Mouse (Mus musculus) layer of hippocampus, postnatal 25 days (tissue): ENCODE data around the gene Aip. TPM values are rescaled to one million over a fixed set of nuclear protein-coding genes. Genes with fewer than 3 reads are reported as not detected.
"Not testable (repeated sequence)": the region's sequence is repeated elsewhere in the genome, so short reads cannot be mapped to it uniquely, and the experiment has no call there.

Source experiments
- DNase-seq, 2 experiments: peaks; one replicate each; pipeline ENCODE4 v3.0.0; 2022; ENCODE audit warnings: mixed read lengths in 2 of 2, low spot score in 1 of 2; ENCODE audit errors: extremely low spot score in 1 of 2
- total RNA-seq, 2 experiments: library from RNA; stranded (reverse); gene quantifications; 2 replicates each; pipeline ENCODE4 v1.2.3; 2021

The Aip gene
- total RNA-seq, 2 experiments from 2014 or later, result 102 to 127 TPM

DNA sequence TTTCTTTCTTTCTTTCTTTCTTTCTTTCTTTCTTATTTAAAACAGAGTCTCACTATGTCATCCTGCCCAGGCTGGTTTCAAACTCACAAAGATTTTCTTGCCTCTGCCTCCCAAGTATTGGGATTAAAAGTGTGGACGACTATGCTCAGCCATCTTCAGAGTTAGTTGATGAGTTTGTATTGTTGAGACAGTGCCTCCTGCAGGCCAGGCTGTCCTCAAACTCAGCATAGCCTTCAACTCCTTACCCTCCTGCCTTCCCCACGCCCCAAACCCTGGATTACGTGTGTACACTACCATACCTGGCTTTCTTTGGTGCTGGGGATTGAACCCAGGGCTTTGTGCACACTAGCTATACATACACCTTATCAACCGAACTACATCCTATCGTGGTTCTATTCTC, 10.8 kb upstream of the Aip start:
- DNase-seq, result no peak

- not testable (repeated sequence) for DNase-seq
Measured at GRCm38 (mm10) chr19:4135963-4136345, 10.3 kb upstream of the Aip start.

DNA sequence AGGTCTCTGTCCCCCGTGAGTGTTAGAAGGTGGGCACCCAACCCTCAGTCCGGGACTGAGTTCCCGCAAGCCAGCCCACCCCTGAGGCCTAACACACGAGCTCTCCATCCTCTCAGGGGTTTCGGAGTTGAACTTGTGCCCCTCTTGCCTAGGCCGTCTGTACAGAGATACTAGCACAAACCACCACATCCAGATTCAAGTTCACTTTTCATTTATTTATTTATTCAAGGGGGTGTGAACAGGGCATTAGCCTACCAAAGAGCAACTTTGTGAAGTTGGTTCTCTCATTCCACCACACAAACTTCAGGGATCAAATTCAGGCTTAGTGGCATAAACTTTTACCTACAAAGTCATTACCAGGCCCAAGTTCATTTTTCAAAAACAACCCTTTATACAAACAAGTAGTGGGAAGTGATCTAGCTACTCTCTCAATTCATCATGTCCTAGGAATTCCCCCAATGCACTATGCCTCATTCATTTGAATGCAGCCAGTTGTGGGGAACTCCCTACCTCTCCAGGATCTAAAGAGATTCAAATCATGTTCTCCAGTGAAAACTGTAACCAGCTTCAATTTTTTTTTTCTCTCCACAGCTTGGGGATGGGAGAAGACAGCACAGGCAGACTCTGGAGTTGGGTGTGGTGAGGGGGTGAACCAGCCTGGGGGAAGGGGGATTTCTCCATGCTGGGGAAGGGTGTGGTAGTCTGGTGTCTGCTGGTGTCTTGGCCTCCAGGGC, 9.7 kb upstream of the Aip start:
- not testable (repeated sequence) for DNase-seq

DNA sequence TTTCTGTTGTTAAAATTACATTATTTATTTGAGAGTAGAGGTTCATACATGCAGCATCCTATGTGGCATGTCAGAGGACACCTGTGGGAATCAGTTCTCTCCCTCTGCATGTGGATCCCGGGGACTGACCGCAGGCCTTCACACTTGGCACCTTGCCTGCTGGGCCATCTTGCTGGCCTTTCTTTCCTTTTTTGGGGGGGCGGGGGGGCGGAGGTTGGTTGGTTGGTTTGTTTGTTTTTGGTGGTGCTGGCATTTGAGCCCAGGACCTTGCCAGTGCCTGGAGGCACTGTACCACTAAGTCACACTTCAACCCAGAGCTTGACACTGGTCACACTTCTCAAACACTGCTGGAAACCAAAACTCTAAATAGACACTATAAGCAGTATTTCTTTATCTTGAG, 8.7 kb upstream of the Aip start:
- no peak for DNase-seq

GRCm38 (mm10) chr19:4131768-4132167, 6.1 kb upstream of the Aip start:
- DNase-seq, result no peak

DNA sequence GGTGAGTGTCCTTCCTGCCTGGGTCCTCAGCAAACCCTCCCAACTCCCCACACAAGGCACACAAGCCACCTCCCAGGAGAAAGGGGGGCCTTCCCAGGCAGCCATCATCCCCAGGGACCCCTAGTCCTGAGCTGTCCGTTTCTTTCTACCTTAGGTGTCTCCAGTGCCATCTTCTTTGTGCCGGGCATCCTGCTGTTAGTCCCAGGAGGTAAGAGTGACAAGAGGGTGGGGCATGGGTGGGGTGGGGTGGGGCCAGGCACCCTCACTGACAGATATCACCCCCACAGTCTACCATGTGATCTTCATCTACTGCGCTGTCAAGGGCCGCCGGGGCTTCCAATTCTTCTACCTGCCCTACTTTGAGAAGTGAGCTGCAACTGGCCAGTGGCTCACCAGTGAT, 5.4 kb upstream of the Aip start:
- no peak for DNase-seq

GRCm38 (mm10) chr19:4130106-4130505, 4.4 kb upstream of the Aip start:
- DNase-seq, result no peak

DNA sequence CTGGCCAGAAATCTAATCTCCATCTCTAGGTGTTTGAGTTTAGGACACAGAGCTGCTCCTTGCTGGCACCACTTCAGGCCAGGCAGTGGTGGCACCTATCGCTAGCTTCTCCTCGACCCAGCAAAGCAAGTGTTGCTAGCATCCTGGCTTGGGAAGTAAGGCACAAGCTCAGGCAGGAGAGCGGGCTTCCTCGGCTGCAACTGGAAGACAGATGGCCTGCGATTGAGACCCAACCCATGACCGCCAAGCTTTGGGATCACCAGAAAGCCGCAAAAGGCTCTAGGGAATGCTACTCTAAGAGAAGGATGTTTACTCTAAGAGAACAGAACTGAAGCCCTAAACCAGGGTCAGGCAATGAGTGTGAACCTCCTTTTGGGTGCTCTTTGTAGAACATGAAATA, 3.8 kb upstream of the Aip start:
- DNase-seq, result no peak

GRCm38 (mm10) chr19:4126759-4127495, 1.3 kb upstream of the Aip start:
- DNase-seq, result no peak

GRCm38 (mm10) chr19:4125268-4125667, 390 bp downstream of the Aip start:
- DNase-seq, result peak in 1 of 2 experiments; percentile 23

DNA sequence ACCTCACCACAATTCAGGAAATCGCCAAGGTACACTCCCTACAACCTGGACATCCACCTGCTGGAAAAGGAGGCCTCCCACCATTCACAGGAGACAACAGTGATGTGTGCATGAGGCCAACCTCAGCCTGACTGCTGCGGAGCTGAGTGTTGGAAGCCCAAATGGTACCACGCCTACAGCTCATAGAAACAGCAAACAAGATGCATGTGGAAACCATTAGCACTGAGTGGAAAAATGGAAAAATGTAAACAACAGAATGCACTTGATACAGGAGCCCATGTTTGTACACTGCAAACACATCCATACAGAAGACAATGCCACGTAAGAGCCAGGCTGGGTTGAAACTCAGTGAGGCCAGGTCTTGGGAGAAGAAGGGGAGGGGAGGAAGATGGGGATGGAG, 1.2 kb downstream of the Aip start:
- no peak for DNase-seq

GRCm38 (mm10) chr19:4122411-4123370, 3.0 kb downstream of the Aip start:
- DNase-seq, result no peak

DNA sequence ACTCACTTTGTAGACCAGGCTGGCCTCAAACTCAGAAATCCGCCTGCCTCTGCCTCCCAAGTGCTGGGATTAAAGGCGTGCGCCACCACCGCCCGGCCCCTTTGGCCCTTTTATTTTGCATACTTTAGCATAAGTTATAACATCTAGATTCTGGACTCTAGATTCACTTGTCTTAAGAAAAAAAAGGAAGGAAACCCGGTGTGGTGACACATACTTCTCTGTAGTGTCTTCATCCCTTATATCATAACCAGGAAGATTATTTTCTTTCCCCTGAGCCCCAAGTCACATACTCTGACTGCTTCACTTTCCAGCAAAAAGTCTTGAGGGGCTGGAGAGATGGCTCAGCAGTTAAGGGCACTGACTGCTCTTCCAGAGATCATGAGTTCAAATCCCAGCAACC, 3.8 kb downstream of the Aip start:
- not testable (repeated sequence) for DNase-seq

- DNase-seq, result peak; percentile 96 to 98
Measured at GRCm38 (mm10) chr19:4121097-4121805, 4.4 kb downstream of the Aip start.

DNA sequence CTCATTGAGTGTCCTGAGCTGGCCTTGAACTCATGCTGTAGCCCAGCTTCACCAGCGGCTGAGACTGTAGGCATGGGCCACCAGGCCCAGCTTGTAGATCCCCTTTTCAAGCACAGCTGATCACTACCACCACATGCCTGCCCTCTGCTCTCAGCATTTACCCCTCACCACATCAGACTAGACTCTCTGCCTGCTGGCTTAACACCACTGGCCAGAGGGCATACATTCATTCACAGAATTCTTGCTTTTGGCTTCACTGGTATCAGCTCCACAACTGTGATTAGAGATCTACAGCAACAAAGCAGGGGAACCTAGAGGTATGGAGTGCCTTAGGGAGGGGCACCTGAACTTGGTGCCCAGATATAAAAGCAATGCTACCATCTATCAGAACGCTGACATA, 5.2 kb downstream of the Aip start:
- no peak for DNase-seq

- no peak for DNase-seq
Measured at GRCm38 (mm10) chr19:4119716-4120487, 5.8 kb downstream of the Aip start.

DNA sequence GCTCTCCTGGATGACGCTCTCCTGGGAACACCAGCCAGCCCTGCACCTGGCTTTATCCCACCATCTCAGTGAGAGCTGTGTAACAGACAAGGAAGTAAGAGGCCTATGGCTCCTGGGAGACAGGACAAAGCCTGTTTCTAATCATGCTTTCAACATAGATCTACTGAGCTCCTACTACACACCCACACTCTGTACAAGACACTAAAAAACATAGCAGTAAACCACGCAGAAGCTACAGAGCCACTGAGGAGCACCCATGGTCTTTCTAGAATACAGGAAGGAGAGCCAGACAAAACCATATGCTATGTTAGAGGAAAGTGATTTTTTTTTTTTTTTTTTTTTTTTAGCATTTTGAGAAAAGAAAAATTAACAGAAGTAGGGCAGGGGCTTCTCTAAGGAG, 7.3 kb downstream of the Aip start:
- no peak for DNase-seq

DNA sequence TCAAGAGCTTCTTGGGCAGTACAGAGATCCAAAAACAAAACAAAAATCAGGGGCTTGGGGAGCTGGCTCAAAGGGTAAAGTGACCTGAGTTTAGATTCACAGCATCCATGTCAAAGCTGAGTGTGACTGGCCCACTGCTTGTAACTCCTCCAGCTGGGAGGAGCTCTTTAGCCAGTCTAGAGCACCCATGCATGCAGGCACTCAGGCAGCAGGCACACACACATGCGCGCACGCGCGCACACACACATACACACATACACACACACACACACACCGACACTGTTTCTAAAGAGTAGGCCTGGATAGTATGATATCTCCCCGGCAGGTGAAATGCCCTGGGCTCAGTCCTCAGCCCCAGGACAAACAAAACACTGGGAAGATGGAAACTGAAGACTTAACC, 8.7 kb downstream of the Aip start:
- DNase-seq, result no peak

DNA sequence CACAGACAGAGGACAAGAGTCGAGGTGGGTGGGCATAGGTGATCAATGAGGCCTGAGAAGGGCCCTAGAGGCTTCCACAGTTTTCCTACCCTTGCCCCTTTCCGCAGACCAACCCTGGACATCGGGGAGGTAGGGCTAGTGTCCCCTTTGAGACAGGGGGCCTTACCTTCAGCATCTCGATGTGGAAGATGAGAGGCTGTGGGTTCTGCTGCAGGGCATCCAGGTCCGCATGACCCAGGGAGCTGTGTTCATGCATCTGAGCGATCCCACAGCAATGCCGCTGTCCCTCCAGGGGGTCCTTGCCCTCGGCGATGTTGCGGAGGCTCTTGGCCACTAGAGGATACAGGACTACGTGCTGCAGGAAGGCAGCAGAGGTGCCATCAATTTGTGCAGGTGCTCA, 9.8 kb downstream of the Aip start:
- DNase-seq, result no peak

- DNase-seq, result no peak
Measured at GRCm38 (mm10) chr19:4115144-4115543, 10.5 kb downstream of the Aip start.
